Mouse (Mus musculus) hindbrain, embryonic 13.5 days (tissue): Measurements from ENCODE around the gene Atp1a3. TPM values are rescaled to one million over a fixed set of nuclear protein-coding genes. Genes with fewer than 3 reads are reported as not detected.

Experiments
- ATAC-seq: fragments of 200-750 bp; cut with Nextera tagmentation; 2 replicates; pipeline ENCODE4 v1.8.0; 2017; ENCODE audit warnings: moderate TSS enrichment; ENCODE audit not compliant: low FRiP score
- H3K27ac ChIP-seq: fragments of 300-500 bp; sonication (generic); 2 replicates; pipeline ENCODE4 v1.5.1; 2015; ENCODE audit warnings: inconsistent platforms, mild to moderate bottlenecking, moderate library complexity
- H3K27me3 ChIP-seq: fragments of 300-500 bp; sonication (generic); 2 replicates; pipeline ENCODE4 v1.6.1; 2015; ENCODE audit warnings: mild to moderate bottlenecking, inconsistent platforms
- H3K36me3 ChIP-seq: fragments of 300-500 bp; sonication (generic); 2 replicates; pipeline ENCODE4 v1.6.1; 2015; ENCODE audit warnings: mild to moderate bottlenecking, inconsistent platforms
- H3K4me1 ChIP-seq: fragments of 300-500 bp; sonication (generic); replicated peaks from 2 replicates; pipeline ENCODE4 v1.6.1; 2015; ENCODE audit warnings: inconsistent platforms
- H3K4me2 ChIP-seq: fragments of 300-500 bp; sonication (generic); 2 replicates; pipeline ENCODE4 v1.6.1; 2015; ENCODE audit warnings: inconsistent platforms, mild to moderate bottlenecking, moderate library complexity
- H3K4me3 ChIP-seq: fragments of 300-500 bp; sonication (generic); 2 replicates; pipeline ENCODE4 v1.5.1; 2015; ENCODE audit warnings: mild to moderate bottlenecking, inconsistent platforms
- H3K9ac ChIP-seq: fragments of 300-500 bp; sonication (generic); 2 replicates; pipeline ENCODE4 v1.6.1; 2015; ENCODE audit warnings: mild to moderate bottlenecking, inconsistent platforms
- H3K9me3 ChIP-seq: fragments of 300-500 bp; sonication (generic); 2 replicates; pipeline ENCODE4 v1.6.1; 2016; ENCODE audit warnings: inconsistent platforms
- WGBS: fragments of 180-500 bp; shearing (Covaris S2); methylation state at CpG from one replicate; pipeline ENCODE4 v1.1.7; 2015; 5-methylcytosine and 5-hydroxymethylcytosine counted together
- polyA plus RNA-seq: library from polyadenylated mRNA; unstranded; fragments of >200 nt; fragmentation: Nextera tagmentation; extraction: Ambion mirVana; gene quantifications from 2 replicates; pipeline ENCODE4 v1.2.1, GENCODE M21; 2015

The Atp1a3 gene
- polyA plus RNA-seq, 1 experiment from 2014 or later = 253 TPM

- peaks cover 52% of the 10 kb centered on the region for H3K36me3 ChIP-seq
- no peak overlapping the region; the same call in 1 of the 2 replicates for H3K9ac ChIP-seq
- ATAC-seq = no peak
- peaks cover 51% of the 10 kb centered on the region for H3K4me1 ChIP-seq
- no peak overlapping the region; the same call in 1 of the 2 replicates for H3K27ac ChIP-seq
- no peaks in the 10 kb centered on the region for H3K9me3 ChIP-seq
- 75% methylated on average over 7 of the region's 7 CpGs for WGBS
- H3K4me3 ChIP-seq = no peak overlapping the region
- H3K4me2 ChIP-seq = no peak overlapping the region
- H3K27me3 ChIP-seq = peaks cover 48% of the 10 kb centered on the region
Observed at GRCm38 (mm10) chr7:25011592-25011991, 5.8 kb upstream of the Atp1a3 start.

GRCm38 (mm10) chr7:25010090-25010913 is 4.5 kb upstream of the Atp1a3 start:
- H3K27me3 ChIP-seq = peaks cover 48% of the 10 kb centered on the region
- no peak; the same call in 1 of the 2 replicates for ATAC-seq
- no peaks in the 10 kb centered on the region for H3K9me3 ChIP-seq

GRCm38 (mm10) chr7:25009099-25009700 is 3.4 kb upstream of the Atp1a3 start:
- peaks cover 48% of the 10 kb centered on the region for H3K27me3 ChIP-seq
- peaks cover 66% of the 10 kb centered on the region for H3K4me1 ChIP-seq
- H3K9ac ChIP-seq = peak overlapping the region; percentile 77
- H3K27ac ChIP-seq = peak overlapping the region; percentile 99
- no peak for ATAC-seq
- peaks cover 28% of the 10 kb centered on the region for H3K36me3 ChIP-seq
- H3K4me3 ChIP-seq = peak overlapping the region; percentile 32
- no peaks in the 10 kb centered on the region for H3K9me3 ChIP-seq
- 5% methylated on average over 20 of the region's 20 CpGs for WGBS
- H3K4me2 ChIP-seq = peak overlapping the region; percentile 62

More at GRCm38 (mm10) chr7:25010090-25010913, 4.5 kb upstream of the Atp1a3 start:
- Histone ChIP-seq H3K9ac (peak overlapping the region; percentile 77), H3K36me3 (peaks cover 39% of the 10 kb centered on the region), H3K27ac (peak overlapping the region; percentile 99), H3K4me3 (peak overlapping the region; percentile 32), H3K4me2 (peak overlapping the region; percentile 62), H3K4me1 (peaks cover 63% of the 10 kb centered on the region)
- under 1% methylated on average over 75 of the region's 97 CpGs for WGBS

- under 1% methylated on average over 17 of the region's 17 CpGs for WGBS
- no peak for ATAC-seq
- H3K27me3 ChIP-seq = peaks cover 48% of the 10 kb centered on the region
Observed at GRCm38 (mm10) chr7:25008635-25009034, 2.9 kb upstream of the Atp1a3 start.

GRCm38 (mm10) chr7:25007609-25008374 is 2.0 kb upstream of the Atp1a3 start:
- peaks cover 80% of the 10 kb centered on the region for H3K4me1 ChIP-seq
- ATAC-seq = peak; percentile 45
- H3K27me3 ChIP-seq = peaks cover 39% of the 10 kb centered on the region
- H3K4me3 ChIP-seq = peak overlapping the region; percentile 32
- peaks cover 25% of the 10 kb centered on the region for H3K36me3 ChIP-seq
- H3K4me2 ChIP-seq = peak overlapping the region; percentile 62
- H3K9me3 ChIP-seq = no peaks in the 10 kb centered on the region
- peak overlapping the region; percentile 99 for H3K27ac ChIP-seq
- WGBS = 10% methylated on average over 8 of the region's 8 CpGs
- H3K9ac ChIP-seq = peak overlapping the region; percentile 77

More at GRCm38 (mm10) chr7:25008635-25009034, 2.9 kb upstream of the Atp1a3 start:
- Histone ChIP-seq H3K9ac (peak overlapping the region; percentile 77), H3K4me1 (peaks cover 71% of the 10 kb centered on the region), H3K4me2 (peak overlapping the region; percentile 62), H3K36me3 (peaks cover 26% of the 10 kb centered on the region), H3K9me3 (no peaks in the 10 kb centered on the region), H3K27ac (peak overlapping the region; percentile 99), H3K4me3 (peak overlapping the region; percentile 32)

- no peak for ATAC-seq
- Histone ChIP-seq H3K9ac (peak overlapping the region; percentile 96; the same call in 1 of the 2 replicates), H3K9me3 (no peaks in the 10 kb centered on the region), H3K27me3 (peaks cover 29% of the 10 kb centered on the region), H3K4me2 (peak overlapping the region; percentile 71; the same call in 1 of the 2 replicates), H3K4me1 (peaks cover 88% of the 10 kb centered on the region), H3K27ac (peak overlapping the region; percentile 99), H3K4me3 (no peak overlapping the region), H3K36me3 (peaks cover 16% of the 10 kb centered on the region)
- 76% methylated on average over 12 of the region's 12 CpGs for WGBS
Observed at GRCm38 (mm10) chr7:25006586-25007364, 1.0 kb upstream of the Atp1a3 start.

GRCm38 (mm10) chr7:25006171-25006570 is 413 bp upstream of the Atp1a3 start:
- Histone ChIP-seq H3K27ac (peak overlapping the region; percentile 99), H3K4me3 (peak overlapping the region; percentile 84), H3K9ac (peak overlapping the region; percentile 96), H3K4me1 (peaks cover 85% of the 10 kb centered on the region), H3K36me3 (peaks cover 11% of the 10 kb centered on the region; the same call in 1 of the 2 replicates), H3K9me3 (no peaks in the 10 kb centered on the region), H3K4me2 (peak overlapping the region; percentile 71), H3K27me3 (peaks cover 23% of the 10 kb centered on the region)
- ATAC-seq = no peak; the same call in 1 of the 2 replicates
- 58% methylated on average over 3 of the region's 3 CpGs for WGBS

GRCm38 (mm10) chr7:25004806-25005205 is 952 bp downstream of the Atp1a3 start:
- Histone ChIP-seq H3K9me3 (no peaks in the 10 kb centered on the region), H3K27ac (peak overlapping the region; percentile 99), H3K4me2 (peak overlapping the region; percentile 71), H3K4me3 (peak overlapping the region; percentile 84), H3K27me3 (peaks cover 10% of the 10 kb centered on the region), H3K36me3 (peaks cover 25% of the 10 kb centered on the region), H3K4me1 (peaks cover 71% of the 10 kb centered on the region), H3K9ac (peak overlapping the region; percentile 96)
- no peak for ATAC-seq
- whole genome bisulfite sequencing = 37% methylated on average over 7 of the region's 9 CpGs

- no peak for ATAC-seq
- H3K4me2 ChIP-seq = peak overlapping the region; percentile 71
- 0 out of 2 replicates have a peak, but pooled peaks cover 2% of the 10 kb centered on the region for H3K27me3 ChIP-seq
- peak overlapping the region; percentile 84 for H3K4me3 ChIP-seq
- whole genome bisulfite sequencing = 78% methylated on average over 8 of the region's 8 CpGs
- H3K36me3 ChIP-seq = peaks cover 32% of the 10 kb centered on the region
- H3K9me3 ChIP-seq = no peaks in the 10 kb centered on the region
- peak overlapping the region; percentile 96 for H3K9ac ChIP-seq
- peaks cover 62% of the 10 kb centered on the region for H3K4me1 ChIP-seq
- 0 out of 2 replicates have a peak overlapping the region, but pooled peaks have one; percentile 9 for H3K27ac ChIP-seq
Observed at GRCm38 (mm10) chr7:25003820-25004388, 1.9 kb downstream of the Atp1a3 start.

GRCm38 (mm10) chr7:25003291-25003690 is 2.5 kb downstream of the Atp1a3 start:
- Histone ChIP-seq H3K27ac (peak overlapping the region; percentile 66), H3K9me3 (no peaks in the 10 kb centered on the region), H3K4me2 (peak overlapping the region; percentile 71), H3K27me3 (0 out of 2 replicates have a peak, but pooled peaks cover 2% of the 10 kb centered on the region), H3K9ac (peak overlapping the region; percentile 96), H3K36me3 (peaks cover 37% of the 10 kb centered on the region), H3K4me3 (peak overlapping the region; percentile 84), H3K4me1 (peaks cover 56% of the 10 kb centered on the region)
- ATAC-seq = no peak
- WGBS = 34% methylated on average over 11 of the region's 11 CpGs

GRCm38 (mm10) chr7:25000711-25001110 is 5.0 kb downstream of the Atp1a3 start:
- H3K9ac ChIP-seq = no peak overlapping the region
- H3K4me3 ChIP-seq = no peak overlapping the region
- H3K9me3 ChIP-seq = no peaks in the 10 kb centered on the region
- WGBS = 78% methylated on average over 12 of the region's 12 CpGs
- H3K27ac ChIP-seq = no peak overlapping the region
- H3K4me1 ChIP-seq = peaks cover 31% of the 10 kb centered on the region
- no peaks in the 10 kb centered on the region for H3K27me3 ChIP-seq
- H3K4me2 ChIP-seq = no peak overlapping the region
- peaks cover 57% of the 10 kb centered on the region for H3K36me3 ChIP-seq
- no peak for ATAC-seq
